Mouse (Mus musculus) left cerebral cortex, postnatal 14 days (tissue): ENCODE results near the gene Mc3r. TPM values are rescaled to one million over a fixed set of nuclear protein-coding genes. Genes with fewer than 3 reads are reported as not detected.
A peak's percentile ranks its signal among the peaks of the same experiment; 100 is the strongest.

Experiments
- DNase-seq, 2 experiments: peaks; one replicate each; pipeline ENCODE4 v3.0.0; 2021 to 2022; ENCODE audit warnings: low spot score in 2 of 2, mixed read lengths in 1 of 2
- intact Hi-C: fragments of 180-260 bp; cut with DNase I; formaldehyde crosslinking; loops from one replicate; pipeline ENCODE4 v1.15.1; 2025
- total RNA-seq, 2 experiments: library from RNA; stranded (reverse); gene quantifications; 2 replicates each; pipeline ENCODE4 v1.2.3; 2021

Gene Mc3r
- total RNA-seq, 2 experiments from 2014 or later = 0.13 to 0.44 TPM

DNA sequence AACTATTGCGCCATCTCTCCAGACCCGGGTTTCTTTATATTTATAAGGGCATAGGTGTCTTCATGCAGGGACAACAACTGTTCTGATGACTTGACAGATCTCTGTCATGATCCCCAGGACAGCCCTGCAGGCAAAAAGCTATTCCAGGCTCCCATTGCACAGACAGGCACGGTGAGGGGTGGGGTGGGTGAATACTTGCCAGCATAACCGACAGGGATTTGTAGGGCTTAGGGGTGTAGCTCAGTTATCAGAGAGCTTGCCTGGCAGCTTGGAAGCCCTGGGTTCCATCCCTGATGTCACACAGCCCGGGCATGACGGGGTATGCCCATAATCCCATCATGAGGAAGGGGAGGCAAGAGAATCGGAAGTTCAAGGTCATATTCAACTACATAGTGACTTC lies 42.7 kb downstream of the Mc3r start:
- DNase-seq = no peak
- intact Hi-C loops = no loop called here

DNA sequence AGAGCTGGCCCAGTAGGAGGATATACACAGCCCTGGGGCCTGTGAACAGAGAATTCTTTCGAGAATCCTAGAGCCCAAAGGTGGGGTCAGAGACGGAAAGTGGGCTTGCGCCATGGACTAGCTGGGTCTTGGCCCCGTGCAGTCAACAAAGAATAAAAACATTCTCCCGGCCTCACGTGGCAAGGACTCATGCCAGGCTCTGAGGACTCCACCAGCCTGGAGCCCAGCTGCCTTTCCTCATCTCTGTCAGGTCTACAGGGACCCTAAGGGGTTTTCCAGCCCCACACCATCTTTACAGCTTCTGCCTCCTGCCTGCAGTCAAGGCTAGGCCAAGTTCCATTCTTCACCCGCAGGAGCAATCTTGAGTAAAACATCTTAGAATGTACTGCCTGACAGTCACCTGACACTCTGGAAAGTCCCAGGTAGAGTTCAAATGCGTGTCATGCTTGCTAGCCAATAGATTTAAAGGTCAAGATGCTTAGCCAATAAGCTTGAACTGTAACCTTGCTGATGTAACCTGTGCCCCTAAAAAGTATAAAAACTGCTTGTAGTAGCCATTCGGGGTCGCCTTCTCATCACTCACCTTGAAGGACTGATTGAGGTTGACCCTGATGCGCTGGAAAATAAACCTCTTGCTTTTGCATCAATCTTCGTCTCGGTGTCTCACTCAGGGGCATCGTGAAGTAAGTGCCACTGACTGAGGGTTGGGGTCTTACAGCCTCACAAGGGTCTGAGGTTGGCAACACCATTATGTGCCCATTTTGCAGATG lies 43.6 kb downstream of the Mc3r start:
- intact Hi-C loops = no loop called here
- no peak for DNase-seq

DNA sequence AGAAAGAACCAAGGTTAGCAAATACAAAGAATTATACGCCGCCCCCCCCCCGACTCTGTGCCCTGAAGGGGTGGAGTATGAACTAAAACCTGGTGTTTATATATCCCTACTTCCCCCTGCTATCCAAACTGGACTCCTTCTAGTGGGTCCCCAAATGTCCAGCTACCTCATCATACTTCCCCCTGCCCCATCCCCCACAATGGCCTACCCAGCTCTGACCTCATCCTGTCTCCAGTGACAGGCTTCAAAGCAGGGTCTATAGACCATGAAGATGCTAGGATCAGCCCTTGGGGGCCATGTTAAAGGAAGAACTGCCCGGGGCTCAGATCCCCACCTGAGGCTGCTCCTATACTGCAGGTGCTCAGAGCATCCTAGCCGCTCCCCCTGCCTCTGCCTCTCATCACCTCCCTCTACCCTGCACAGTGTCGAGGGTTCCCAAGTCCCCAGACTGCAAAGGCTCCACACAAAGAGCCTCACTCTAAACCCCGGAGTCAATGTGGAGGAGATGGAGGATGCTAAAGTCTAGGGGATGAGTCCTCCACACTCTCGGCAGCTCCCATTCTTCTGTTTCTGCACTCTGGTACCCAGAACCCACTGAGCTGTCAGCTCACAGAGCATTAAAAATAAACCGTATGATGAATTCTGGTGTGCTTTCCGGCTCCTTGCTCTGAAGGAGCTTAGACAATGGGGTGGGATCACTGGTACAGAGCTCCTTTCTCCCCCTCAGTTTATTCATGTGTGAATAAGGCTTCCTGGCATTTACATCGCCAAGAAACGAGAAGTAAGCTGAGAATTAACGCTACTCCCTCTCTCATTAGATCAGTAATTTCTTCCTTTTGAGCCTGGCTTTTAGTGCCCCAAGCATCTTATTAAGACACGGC lies 44.5 kb downstream of the Mc3r start:
- no peak for DNase-seq
- intact Hi-C loops = no loop called here

DNA sequence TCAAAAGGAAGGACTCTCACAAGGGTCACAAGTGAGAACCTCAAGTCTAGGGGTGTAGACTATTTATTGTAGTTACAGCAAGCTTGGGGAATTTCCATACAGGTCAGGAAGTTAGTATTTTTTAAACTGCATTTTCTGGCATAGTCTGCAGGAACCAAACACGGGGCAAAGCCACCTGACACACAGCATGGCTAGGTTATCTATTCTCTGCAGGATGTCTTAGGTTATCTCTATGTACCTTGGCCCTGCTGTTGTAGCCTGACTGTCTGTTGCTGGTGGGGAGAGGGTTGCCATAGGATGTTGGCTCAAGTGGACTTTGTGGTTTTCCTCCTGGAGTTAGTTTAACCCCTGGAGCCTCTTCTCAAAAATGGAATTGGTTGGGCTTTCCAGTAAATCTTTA lies 49.8 kb downstream of the Mc3r start:
- intact Hi-C loops = no loop called here
- no peak for DNase-seq

DNA sequence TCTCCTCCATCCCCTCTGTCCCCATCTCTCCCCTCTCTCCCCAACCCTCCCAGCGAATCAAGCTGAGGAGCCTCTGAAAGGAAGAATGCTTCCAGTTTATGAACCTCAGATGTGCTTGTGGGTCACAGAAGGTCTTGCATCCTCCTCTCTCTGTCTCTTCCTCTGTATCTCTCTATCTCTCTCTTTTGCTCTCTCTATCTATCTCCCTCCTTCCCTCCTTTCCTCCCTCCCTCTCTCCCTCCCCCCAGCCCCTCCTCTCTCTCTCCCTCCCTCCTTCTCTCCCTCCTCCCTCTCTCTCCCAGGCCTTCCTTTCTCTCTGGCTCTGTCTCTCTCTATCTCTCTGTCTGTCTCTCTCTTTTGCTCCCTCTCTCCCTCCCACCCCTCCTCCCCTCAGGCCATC lies 50.2 kb downstream of the Mc3r start:
- intact Hi-C loops = no loop called here
- DNase-seq = no peak

DNA sequence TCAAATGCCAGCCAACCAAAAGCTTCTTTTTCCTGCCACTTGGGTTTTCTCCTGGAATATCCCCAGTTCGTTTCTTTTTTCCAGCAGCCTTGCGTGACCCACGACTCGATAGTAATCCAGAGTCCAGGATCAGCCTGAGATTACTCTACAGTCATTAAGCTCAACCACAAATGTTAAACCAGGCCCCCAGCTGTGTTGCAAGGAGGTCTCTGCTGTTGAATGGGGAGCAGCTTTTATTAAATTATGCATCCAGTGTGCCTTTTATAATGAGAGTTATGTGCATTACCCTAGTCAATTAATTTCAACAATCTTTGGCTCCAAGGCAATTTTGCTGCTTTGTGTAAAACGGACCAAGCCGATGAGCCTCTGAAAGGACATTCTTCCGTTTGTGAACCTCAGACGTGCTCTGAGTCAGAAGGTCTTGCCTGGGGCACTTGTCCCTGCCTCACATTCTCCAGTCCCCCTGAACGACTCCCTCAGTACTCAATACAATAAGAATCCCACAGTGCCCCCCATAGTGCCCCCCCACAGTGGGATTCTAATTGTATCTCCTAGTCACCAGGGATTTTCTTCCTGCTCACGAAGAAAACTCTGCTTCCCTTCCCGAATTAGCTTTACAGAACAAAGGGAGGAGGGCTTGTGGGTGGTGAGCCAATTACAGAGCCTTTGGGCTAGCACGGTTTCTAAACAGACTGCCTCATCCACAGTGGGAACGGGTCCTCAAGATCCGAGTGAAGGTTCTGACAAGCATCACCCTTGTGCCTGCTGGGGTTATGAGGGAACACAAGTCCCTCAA lies 51.0 kb downstream of the Mc3r start:
- peak in 1 of 2 experiments; percentile 19 for DNase-seq

More for the DNA sequence above, 51.0 kb downstream of the Mc3r start:
- intact Hi-C loops = no loop called here

Other genes starting within 250 kb of the Mc3r start
- 10 to 100 TPM in 1 of 2 experiments, 1 to 10 TPM in 1; 5.3 to 12.1 TPM for gene Cbln4, start 205.0 kb upstream of the Mc3r start, total RNA-seq
- gene Fam210b, start 97.1 kb downstream of the Mc3r start, total RNA-seq = 10 to 100 TPM; 13.9 to 15.8 TPM
- 1 to 10 TPM; 1.8 to 2.1 TPM for gene Aurka, start 122.0 kb downstream of the Mc3r start, total RNA-seq
- 10 to 100 TPM; 22.5 to 25.4 TPM for gene Cstf1, start 122.2 kb downstream of the Mc3r start, total RNA-seq
- under 1 TPM; 0.53 to 0.85 TPM for gene Cass4, start 145.3 kb downstream of the Mc3r start, total RNA-seq
- 10 to 100 TPM; 67.1 to 69.8 TPM for gene Rtf2, start 192.1 kb downstream of the Mc3r start, total RNA-seq
- not detected for gene Gcnt7, start 210.1 kb downstream of the Mc3r start, total RNA-seq
- gene Fam209, start 224.0 kb downstream of the Mc3r start, total RNA-seq = not detected